ENCODE assay signal across 1 mouse cellular context in genomic region chr9:107974491-107975171, GRCm38 (mm10).
TF ChIP-seq lines count a peak whose summit lies in the region.

No protein-coding gene starts in this region.

TF ChIP-seq in myocyte, 11 proteins besides CTCF, POLR2A, EP300 and RAD21 (continued from another document):
- TF ChIP-seq USF1 (IDR thresholded peaks at IDR 0.05; ENCODE audit: low read depth) (no peak), MAX (IDR thresholded peaks at IDR 0.05; ENCODE audit: low read depth) (no peak), MYOD1 (IDR thresholded peaks at IDR 0.05; ENCODE audit: control insufficient read depth in 1 of 3, insufficient read length in 2 of 3, low read depth in 2 of 3) (no peak), E2F4 (IDR thresholded peaks at IDR 0.05; ENCODE audit: insufficient read depth) (no peak), MYOG (IDR thresholded peaks at IDR 0.05; ENCODE audit: control insufficient read depth in 1 of 3, insufficient read depth in 1 of 3, insufficient read length in 2 of 3, low read depth in 2 of 3) (no peak), SRF (IDR thresholded peaks at IDR 0.05; ENCODE audit: control insufficient read depth, insufficient read length, low read depth) (no peak)
